Mouse (Mus musculus): ENCODE measurements around the gene Lrrc10b. TPM values are rescaled to one million over a fixed set of nuclear protein-coding genes. Genes with fewer than 3 reads are reported as not detected.

Lrrc10b gene
- polyA plus RNA-seq, 1 experiment from 2014 or later: 1.1 TPM

DNA sequence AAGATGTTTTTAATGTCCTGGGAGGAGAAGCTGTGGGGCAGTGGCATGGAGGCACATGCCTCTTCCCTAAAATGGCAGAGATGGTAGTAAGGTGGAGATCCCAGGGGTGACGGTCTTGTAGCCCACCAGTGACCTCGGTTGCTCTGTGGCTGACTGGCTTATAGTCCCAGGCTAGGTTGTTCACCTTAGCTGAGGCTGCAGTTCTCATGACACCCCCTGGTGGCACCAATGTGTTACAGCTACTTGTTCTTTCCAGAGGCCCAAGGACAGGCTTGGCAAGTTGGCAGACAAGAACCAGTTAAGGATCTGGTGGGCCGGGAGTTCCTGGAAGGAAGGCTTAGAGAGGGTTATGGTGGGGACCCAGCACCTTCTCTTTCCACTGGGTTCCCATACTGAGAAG is 21.4 kb downstream of the Lrrc10b start:
- 44% methylated on average over 3 of the region's 3 CpGs for WGBS
- ATAC-seq (ENCODE audit: low FRiP score): peak; percentile 45
- no peak overlapping the region for H3K27ac ChIP-seq

DNA sequence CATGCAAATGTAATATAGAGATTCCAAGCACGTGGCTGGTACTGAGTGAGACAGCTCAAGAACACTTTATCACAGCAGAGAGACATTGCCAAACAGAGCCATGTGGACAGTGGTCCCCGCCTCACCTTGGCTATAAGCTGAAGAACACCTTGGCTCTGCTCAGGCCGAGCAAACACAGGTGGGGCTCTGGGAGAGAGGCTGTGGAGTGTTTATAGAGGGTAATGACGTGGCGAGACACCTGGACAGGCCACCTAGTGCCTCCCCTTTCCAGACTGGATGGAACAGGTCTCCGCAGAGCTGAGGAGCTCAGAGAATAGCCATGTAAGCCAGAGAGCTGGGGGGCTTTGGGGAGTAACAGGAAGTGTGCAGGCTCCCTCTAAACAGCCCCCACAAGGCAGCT is 22.3 kb downstream of the Lrrc10b start:
- H3K4me3 ChIP-seq: no peak overlapping the region
- H3K27me3 ChIP-seq: peaks cover 17% of the 10 kb centered on the region
- H3K4me1 ChIP-seq (replicated peaks): peaks cover 3% of the 10 kb centered on the region; the same call in 1 of the 2 replicates
- H3K9ac ChIP-seq: no peak overlapping the region
- ATAC-seq (ENCODE audit: low FRiP score): no peak
- H3K36me3 ChIP-seq: peaks cover 4% of the 10 kb centered on the region
- no peak overlapping the region for H3K4me2 ChIP-seq
- no peak overlapping the region for H3K27ac ChIP-seq
- 82% methylated on average over 6 of the region's 6 CpGs for WGBS
- H3K9me3 ChIP-seq: no peaks in the 10 kb centered on the region

More for the DNA sequence above, 21.4 kb downstream of the Lrrc10b start:
- peaks cover 3% of the 10 kb centered on the region; the same call in 1 of the 2 replicates for H3K4me1 ChIP-seq (replicated peaks)
- H3K27me3 ChIP-seq: peaks cover 17% of the 10 kb centered on the region
- H3K9ac ChIP-seq: no peak overlapping the region
- no peaks in the 10 kb centered on the region for H3K9me3 ChIP-seq
- no peak overlapping the region for H3K4me3 ChIP-seq
- H3K36me3 ChIP-seq: peaks cover 14% of the 10 kb centered on the region
- no peak overlapping the region for H3K4me2 ChIP-seq

DNA sequence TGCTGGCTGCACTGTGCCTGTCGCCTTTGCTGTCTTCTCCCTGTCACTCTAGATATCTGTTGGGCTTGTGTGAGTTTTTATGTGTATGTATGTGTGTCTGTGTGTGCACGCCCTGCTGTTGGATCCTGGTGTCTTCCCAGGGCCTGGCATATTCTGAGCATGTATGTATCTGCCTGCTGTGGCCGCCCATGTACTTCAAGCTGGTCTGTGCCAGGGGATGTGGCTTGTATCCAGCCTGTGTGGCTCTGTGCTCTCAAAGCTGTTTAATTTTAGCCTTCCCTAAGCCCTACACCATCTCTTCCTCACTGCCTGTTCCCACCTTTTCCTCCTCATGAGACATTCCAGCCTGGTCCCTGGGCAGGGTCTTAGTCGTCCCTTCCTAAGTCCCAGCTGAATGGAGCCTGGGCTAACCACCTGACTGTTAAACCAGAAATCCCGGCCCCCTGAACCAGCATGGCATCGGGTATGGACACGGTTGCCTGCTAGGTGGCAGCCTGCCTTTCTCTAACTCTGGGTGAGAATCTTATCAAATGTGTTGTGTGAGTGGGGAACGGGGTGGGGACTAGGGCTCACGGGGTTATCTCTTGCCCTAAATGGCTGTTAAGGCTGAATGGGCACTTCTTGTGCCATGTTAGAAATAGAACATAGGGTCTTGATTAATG is 23.3 kb downstream of the Lrrc10b start:
- peaks cover 3% of the 10 kb centered on the region; the same call in 1 of the 2 replicates for H3K4me1 ChIP-seq (replicated peaks)
- no peak overlapping the region for H3K27ac ChIP-seq
- WGBS: 77% methylated on average over 9 of the region's 9 CpGs
- H3K4me3 ChIP-seq: no peak overlapping the region
- H3K36me3 ChIP-seq: no peaks in the 10 kb centered on the region; the same call in 1 of the 2 replicates
- no peak for ATAC-seq (ENCODE audit: low FRiP score)
- no peaks in the 10 kb centered on the region for H3K9me3 ChIP-seq
- H3K9ac ChIP-seq: no peak overlapping the region
- H3K4me2 ChIP-seq: no peak overlapping the region
- H3K27me3 ChIP-seq: peaks cover 17% of the 10 kb centered on the region

DNA sequence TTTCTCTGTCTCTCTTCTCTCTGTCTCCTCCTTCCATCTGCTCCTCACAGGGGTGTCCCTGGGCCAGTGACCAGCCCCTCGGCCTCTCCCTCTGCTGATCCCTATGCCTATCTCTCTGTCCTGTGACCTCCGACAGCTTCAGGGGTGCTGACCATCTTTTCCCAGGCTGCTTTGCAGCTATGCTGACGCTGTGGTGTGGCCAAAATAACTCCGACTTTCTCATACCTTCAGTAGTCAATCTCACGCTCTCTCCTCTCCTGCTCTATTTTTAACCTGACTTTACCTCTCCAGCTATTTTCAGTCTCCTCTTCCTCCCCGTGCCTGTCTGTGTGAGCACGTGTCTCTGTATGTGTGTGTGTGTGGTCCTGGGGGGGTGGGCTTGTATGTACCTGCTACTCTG is 24.0 kb downstream of the Lrrc10b start:
- Histone ChIP-seq H3K4me1 (replicated peaks) (peaks cover 3% of the 10 kb centered on the region; the same call in 1 of the 2 replicates), H3K27ac (no peak overlapping the region), H3K4me3 (no peak overlapping the region), H3K4me2 (no peak overlapping the region), H3K9ac (no peak overlapping the region), H3K27me3 (peaks cover 17% of the 10 kb centered on the region), H3K36me3 (no peaks in the 10 kb centered on the region), H3K9me3 (no peaks in the 10 kb centered on the region)
- WGBS: 74% methylated on average over 7 of the region's 7 CpGs
- ATAC-seq (ENCODE audit: low FRiP score): no peak

DNA sequence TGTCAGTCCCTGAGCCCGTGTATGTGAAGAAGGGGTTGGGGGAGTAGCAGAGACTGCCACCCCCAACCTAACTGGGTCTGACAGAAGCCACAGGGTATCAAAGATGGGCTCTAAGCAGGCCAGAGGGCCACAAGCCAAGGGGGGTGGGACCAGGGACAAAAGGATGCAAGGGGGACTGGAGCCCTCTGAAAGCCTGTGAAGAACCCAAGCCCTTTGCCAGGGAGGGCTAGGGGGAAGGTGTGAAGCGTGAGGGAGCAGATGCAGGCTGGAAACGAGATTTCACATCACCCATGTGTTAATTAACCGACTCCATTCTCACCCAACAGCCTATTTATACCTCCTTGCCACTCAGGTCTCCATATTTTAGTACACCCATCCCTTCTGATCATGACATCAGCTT is 25.4 kb downstream of the Lrrc10b start:
- ATAC-seq (ENCODE audit: low FRiP score): no peak
- Histone ChIP-seq H3K9ac (no peak overlapping the region), H3K4me1 (replicated peaks) (peaks cover 8% of the 10 kb centered on the region), H3K27ac (no peak overlapping the region), H3K36me3 (peaks cover 4% of the 10 kb centered on the region; the same call in 1 of the 2 replicates), H3K9me3 (no peaks in the 10 kb centered on the region), H3K4me2 (no peak overlapping the region), H3K27me3 (peaks cover 20% of the 10 kb centered on the region), H3K4me3 (no peak overlapping the region)
- WGBS: 57% methylated on average over 4 of the region's 4 CpGs

DNA sequence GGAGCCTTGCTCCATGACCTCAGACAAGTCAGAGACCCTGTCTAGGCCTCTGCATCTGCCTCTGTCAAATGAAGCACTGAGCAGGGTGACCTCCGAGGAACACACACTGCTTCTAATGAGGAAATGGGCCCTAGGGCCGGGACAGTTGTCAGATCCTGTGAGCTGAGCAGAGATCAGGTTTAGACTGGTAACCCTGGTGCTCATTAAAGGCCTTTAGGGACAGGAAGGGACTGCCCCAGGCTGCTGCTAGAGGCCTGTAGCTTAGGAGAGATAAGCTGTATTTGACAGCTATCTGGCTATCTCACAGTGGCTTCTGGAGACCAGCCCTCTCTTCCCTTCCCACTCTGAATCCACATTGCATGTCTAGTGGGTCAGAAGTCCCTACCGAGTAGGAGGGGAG is 25.9 kb downstream of the Lrrc10b start:
- no peak overlapping the region for H3K9ac ChIP-seq
- no peak for ATAC-seq (ENCODE audit: low FRiP score)
- H3K27ac ChIP-seq: no peak overlapping the region
- WGBS: 61% methylated on average over 3 of the region's 3 CpGs
- peaks cover 4% of the 10 kb centered on the region; the same call in 1 of the 2 replicates for H3K36me3 ChIP-seq
- H3K9me3 ChIP-seq: no peaks in the 10 kb centered on the region
- peaks cover 12% of the 10 kb centered on the region for H3K4me1 ChIP-seq (replicated peaks)
- H3K4me2 ChIP-seq: no peak overlapping the region
- no peak overlapping the region for H3K4me3 ChIP-seq
- peaks cover 21% of the 10 kb centered on the region for H3K27me3 ChIP-seq

DNA sequence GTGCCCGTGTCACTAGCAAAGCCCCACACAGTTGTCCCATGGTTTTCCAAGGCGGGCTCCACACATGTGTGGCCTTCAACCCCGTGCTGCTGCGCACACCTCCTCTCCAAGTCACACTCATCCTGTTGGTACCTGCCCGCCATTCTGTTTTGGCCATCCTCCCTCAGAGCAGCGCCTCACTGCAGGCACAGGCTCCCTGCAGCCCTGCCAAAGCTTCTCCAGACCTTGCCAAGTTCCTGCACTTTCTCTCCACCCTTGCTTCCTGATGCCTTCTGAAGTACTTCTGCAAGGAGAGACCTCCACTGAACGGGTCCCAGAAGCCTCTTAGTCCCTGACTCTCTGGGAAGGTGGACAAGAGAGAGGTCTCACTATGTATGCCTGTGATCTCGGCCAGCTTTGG is 27.9 kb downstream of the Lrrc10b start:
- Histone ChIP-seq H3K4me1 (replicated peaks) (peaks cover 26% of the 10 kb centered on the region), H3K4me2 (no peak overlapping the region), H3K36me3 (peaks cover 4% of the 10 kb centered on the region; the same call in 1 of the 2 replicates), H3K9me3 (no peaks in the 10 kb centered on the region), H3K27me3 (peaks cover 19% of the 10 kb centered on the region; the same call in 1 of the 2 replicates), H3K27ac (no peak overlapping the region), H3K9ac (no peak overlapping the region), H3K4me3 (no peak overlapping the region)
- ATAC-seq (ENCODE audit: low FRiP score): no peak
- WGBS: 94% methylated on average over 8 of the region's 8 CpGs

DNA sequence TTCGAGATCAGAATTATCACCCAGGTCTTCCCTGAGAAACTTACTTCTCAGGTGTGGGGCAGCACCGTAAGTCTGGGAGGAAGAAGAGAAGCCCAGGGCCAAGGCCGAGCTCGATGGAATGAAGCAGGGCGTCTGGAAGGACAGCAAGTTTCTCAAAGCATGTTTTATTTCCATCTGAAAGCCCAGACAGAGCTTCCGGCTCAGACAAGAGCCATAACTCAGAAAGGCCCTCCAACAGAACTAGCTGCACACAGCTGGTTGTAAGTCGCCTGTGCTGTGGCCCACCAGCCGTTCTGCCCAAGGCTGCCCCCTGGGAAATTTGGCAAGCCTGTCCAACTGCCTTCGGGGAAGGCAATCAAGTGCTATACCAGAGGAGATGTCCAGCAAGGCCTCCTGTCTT is 29.8 kb downstream of the Lrrc10b start:
- no peaks in the 10 kb centered on the region for H3K9me3 ChIP-seq
- ATAC-seq (ENCODE audit: low FRiP score): no peak
- H3K4me3 ChIP-seq: no peak overlapping the region
- H3K4me1 ChIP-seq (replicated peaks): peaks cover 32% of the 10 kb centered on the region
- no peak overlapping the region for H3K4me2 ChIP-seq
- H3K27me3 ChIP-seq: peaks cover 34% of the 10 kb centered on the region
- H3K9ac ChIP-seq: no peak overlapping the region
- H3K36me3 ChIP-seq: peaks cover 4% of the 10 kb centered on the region; the same call in 1 of the 2 replicates
- no peak overlapping the region for H3K27ac ChIP-seq
- 73% methylated on average over 9 of the region's 9 CpGs for WGBS

DNA sequence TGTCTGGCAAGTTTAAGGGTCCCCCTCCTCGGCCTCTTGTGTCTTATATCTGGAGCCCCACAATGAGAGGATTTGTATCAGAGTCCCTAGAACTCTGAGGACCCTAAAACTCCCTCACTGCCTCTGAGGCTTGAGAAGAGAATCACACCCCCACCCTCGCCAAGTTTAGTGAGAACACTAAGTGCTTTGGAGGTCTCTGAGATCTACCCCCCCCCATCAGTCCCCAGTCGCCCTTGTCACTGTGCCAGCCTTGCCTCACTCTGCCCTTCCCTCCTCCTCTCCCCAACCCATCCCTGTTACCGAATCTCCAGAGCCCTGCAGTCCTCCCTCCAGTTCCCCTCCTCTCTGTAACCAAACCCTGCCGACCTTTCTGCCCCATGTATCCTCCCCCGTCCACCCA is 30.5 kb downstream of the Lrrc10b start:
- no peak for ATAC-seq (ENCODE audit: low FRiP score)
- Histone ChIP-seq H3K9me3 (no peaks in the 10 kb centered on the region), H3K4me3 (no peak overlapping the region), H3K27ac (no peak overlapping the region), H3K4me1 (replicated peaks) (peaks cover 38% of the 10 kb centered on the region), H3K27me3 (peaks cover 33% of the 10 kb centered on the region), H3K9ac (no peak overlapping the region), H3K4me2 (no peak overlapping the region), H3K36me3 (peaks cover 4% of the 10 kb centered on the region; the same call in 1 of the 2 replicates)
- 46% methylated on average over 6 of the region's 6 CpGs for WGBS

DNA sequence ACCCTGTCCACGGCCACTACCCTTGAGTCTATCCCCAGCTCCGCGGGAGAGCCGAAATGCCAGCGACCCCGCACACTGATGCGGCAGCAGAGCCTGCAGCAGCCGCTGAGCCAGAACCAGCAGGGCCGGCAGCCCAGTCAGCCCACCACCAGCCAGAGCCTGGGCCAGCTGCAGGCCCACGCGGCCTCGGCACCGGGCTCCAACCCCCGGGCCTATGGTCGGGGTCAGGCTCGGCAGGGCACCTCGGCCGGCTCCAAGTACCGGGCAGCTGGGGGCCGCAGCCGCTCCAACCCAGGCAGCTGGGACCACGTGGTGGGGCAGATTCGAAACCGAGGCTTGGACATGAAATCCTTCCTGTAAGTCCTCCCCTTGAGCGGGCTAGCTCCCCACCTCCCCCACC is 31.0 kb downstream of the Lrrc10b start:
- no peak for ATAC-seq (ENCODE audit: low FRiP score)
- no peak overlapping the region for H3K27ac ChIP-seq
- no peak overlapping the region for H3K4me2 ChIP-seq
- peaks cover 40% of the 10 kb centered on the region for H3K4me1 ChIP-seq (replicated peaks)
- peaks cover 4% of the 10 kb centered on the region; the same call in 1 of the 2 replicates for H3K36me3 ChIP-seq
- no peak overlapping the region for H3K4me3 ChIP-seq
- WGBS: 37% methylated on average over 25 of the region's 25 CpGs
- H3K9me3 ChIP-seq: no peaks in the 10 kb centered on the region
- H3K27me3 ChIP-seq: peaks cover 37% of the 10 kb centered on the region
- 0 out of 2 replicates have a peak overlapping the region, but pooled peaks have one; percentile 39 for H3K9ac ChIP-seq

DNA sequence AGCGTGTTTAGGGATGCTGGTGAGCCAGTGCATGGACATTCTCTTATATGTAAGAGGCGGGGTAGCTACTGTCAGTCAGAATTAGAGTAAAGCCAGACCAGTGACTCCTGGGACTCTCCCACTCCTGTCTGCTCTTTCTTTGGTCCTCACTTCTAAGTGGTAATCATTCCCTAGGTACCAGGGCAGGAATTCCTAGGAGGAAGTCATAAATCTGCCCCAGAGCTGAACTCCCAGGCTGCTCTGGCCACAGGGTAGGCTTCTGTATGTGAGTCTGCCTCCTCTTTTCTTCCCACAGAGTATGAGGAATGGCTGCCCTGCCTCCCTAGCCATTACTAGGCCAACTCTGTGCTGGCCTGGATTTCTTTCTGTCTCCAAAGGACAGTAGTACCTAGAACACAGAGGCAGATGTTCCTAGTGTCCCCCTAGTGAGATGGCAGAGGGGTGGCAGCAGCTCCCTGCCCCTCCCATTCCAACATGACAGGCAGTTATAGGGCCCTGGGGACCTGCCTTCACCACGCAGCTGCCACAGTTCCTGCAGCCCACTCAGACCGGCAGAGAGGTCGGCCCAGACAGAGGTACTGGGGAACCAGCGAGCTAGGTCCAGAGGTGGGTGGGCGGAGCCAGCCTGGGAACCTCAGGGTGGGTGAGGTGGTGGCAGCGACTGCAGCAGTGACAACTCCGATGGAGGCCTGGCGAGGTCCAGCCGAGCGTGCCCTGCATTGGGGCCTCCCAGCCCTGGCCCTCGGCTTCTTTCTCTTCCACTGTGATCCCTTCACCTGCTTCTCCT is 31.6 kb downstream of the Lrrc10b start:
- Histone ChIP-seq H3K4me1 (replicated peaks) (peaks cover 43% of the 10 kb centered on the region), H3K9me3 (no peaks in the 10 kb centered on the region), H3K27me3 (peaks cover 41% of the 10 kb centered on the region), H3K9ac (0 out of 2 replicates have a peak overlapping the region, but pooled peaks have one; percentile 39), H3K27ac (no peak overlapping the region), H3K36me3 (peaks cover 4% of the 10 kb centered on the region; the same call in 1 of the 2 replicates), H3K4me2 (no peak overlapping the region), H3K4me3 (no peak overlapping the region)
- WGBS: 39% methylated on average over 13 of the region's 13 CpGs
- ATAC-seq (ENCODE audit: low FRiP score): no peak

DNA sequence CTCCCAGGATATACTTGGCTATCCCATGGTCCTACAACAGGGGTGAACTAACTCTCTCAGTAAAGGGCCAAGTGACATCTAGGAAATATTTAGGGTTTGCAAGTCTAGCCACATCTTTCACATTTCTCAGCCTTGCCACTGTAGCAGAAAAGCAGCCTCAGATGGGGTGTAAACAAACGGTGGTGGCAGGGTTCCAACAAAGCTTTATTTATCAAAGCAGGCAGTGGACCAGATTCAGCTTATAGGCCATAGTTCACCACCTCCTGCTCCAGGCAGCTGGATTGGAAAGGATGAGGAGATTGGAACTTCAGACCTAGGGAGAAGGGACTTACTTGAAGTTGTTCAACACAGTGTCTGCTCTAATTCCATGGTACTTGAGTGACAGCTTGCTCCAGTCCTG is 32.5 kb downstream of the Lrrc10b start:
- no peak overlapping the region for H3K4me2 ChIP-seq
- H3K9me3 ChIP-seq: no peaks in the 10 kb centered on the region
- WGBS: 61% methylated on average over 1 of the region's 1 CpGs
- no peak overlapping the region for H3K27ac ChIP-seq
- H3K27me3 ChIP-seq: peaks cover 46% of the 10 kb centered on the region
- no peak overlapping the region for H3K4me3 ChIP-seq
- H3K4me1 ChIP-seq (replicated peaks): peaks cover 43% of the 10 kb centered on the region
- no peak for ATAC-seq (ENCODE audit: low FRiP score)
- no peak overlapping the region for H3K9ac ChIP-seq
- H3K36me3 ChIP-seq: peaks cover 4% of the 10 kb centered on the region; the same call in 1 of the 2 replicates
